Mouse (Mus musculus): ENCODE results near the gene Setd4. TPM values are rescaled to one million over a fixed set of nuclear protein-coding genes. Genes with fewer than 3 reads are reported as not detected.

The Setd4 gene
- polyA plus RNA-seq, 1 experiment from 2014 or later, result 20.8 TPM

DNA sequence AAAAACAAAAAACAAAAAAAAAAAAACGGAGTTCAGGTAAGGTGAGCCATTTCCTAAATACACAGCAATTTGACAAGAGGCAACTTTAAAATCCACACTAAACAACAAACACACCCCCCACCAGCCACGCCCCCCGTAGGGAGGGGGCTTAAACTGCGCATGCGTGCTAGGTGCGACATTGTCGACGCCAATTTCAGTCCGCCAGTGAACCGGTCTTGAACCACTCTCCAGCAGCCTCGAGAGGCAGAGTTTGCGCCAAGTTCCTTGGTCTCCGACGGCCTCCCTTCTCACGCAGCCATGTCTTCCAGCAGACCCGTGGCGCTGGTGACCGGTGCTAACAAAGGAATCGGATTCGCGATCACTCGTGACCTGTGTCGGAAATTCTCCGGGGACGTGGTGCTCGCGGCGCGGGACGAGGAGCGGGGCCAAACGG, 3.8 kb upstream of the Setd4 start:
- no peak for ATAC-seq (ENCODE audit: insufficient number of reproducible peaks, insufficient read depth, low FRiP score, low TSS enrichment)
- under 1% methylated on average over 32 of the region's 32 CpGs for WGBS
- peaks cover 9% of the 10 kb centered on the region for H3K4me1 ChIP-seq
- peak overlapping the region; percentile 82 for H3K27ac ChIP-seq
- peaks cover 17% of the 10 kb centered on the region for H3K36me3 ChIP-seq
- H3K9ac ChIP-seq, result peak overlapping the region; percentile 78
- H3K27me3 ChIP-seq, result no peaks in the 10 kb centered on the region
- H3K9me3 ChIP-seq, result no peaks in the 10 kb centered on the region
- peak overlapping the region; percentile 88 for H3K4me2 ChIP-seq (replicated peaks)
- H3K4me3 ChIP-seq, result peak overlapping the region; percentile 75

DNA sequence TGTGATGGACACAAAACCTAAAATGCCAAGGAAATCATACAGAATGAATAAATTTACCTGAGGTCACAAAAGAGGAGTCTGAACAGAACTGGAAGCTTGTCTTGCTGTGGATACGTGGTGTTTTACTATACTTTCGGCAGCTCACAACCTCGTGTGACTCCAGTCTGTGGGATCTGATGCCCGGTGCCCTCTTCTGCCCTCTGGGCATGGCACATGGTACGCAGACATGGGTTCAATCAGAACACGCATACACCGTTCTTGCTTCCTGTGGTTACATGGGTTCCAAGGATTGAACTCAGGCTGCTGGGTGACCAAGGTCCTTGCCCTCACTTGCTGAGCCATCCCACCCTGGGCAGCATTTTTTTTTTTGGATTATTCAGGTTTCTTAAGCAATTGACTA, 2.3 kb upstream of the Setd4 start:
- no peak overlapping the region for H3K4me3 ChIP-seq
- no peak overlapping the region for H3K9ac ChIP-seq
- no peaks in the 10 kb centered on the region for H3K27me3 ChIP-seq
- H3K4me2 ChIP-seq (replicated peaks), result no peak overlapping the region
- no peak overlapping the region for H3K27ac ChIP-seq
- no peak for ATAC-seq (ENCODE audit: insufficient number of reproducible peaks, insufficient read depth, low FRiP score, low TSS enrichment)
- WGBS, result 86% methylated on average over 7 of the region's 7 CpGs
- H3K9me3 ChIP-seq, result no peaks in the 10 kb centered on the region
- H3K36me3 ChIP-seq, result peaks cover 13% of the 10 kb centered on the region
- peaks cover 9% of the 10 kb centered on the region for H3K4me1 ChIP-seq

DNA sequence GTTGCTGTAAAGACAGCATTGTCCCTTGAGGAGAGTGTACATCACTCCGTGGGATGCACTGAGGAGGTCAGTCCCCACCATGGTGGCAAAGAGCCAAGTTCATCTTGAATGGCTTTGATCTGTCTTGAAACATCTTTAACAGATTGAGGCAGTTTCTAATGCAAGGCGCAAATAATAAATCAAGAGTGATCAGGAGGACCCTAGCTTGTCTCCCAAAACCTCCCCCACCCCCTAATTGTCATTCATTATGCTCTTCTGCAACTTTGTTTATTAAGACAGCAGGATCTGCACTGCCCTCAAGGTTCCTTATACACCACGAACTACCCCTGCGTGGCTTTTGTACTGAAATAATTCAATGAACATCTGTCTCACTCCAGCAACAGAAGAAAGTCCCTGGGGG, 1.7 kb upstream of the Setd4 start, which contains the start of gene Cbr1:
Gene Cbr1, plus strand, starts transcription at position 301 of the 400 bp plus-strand sequence.
- Histone ChIP-seq H3K4me1 (peaks cover 9% of the 10 kb centered on the region), H3K27ac (no peak within 1 kb of the TSS), H3K27me3 (no peaks in the 10 kb centered on the region), H3K9me3 (no peaks in the 10 kb centered on the region), H3K9ac (no peak within 1 kb of the TSS), H3K4me2 (replicated peaks) (peak within 1 kb of the TSS; percentile 81), H3K36me3 (peaks cover 7% of the 10 kb centered on the region; the same call in 1 of the 2 replicates), H3K4me3 (peak within 1 kb of the TSS; percentile 60; the same call in 1 of the 2 replicates)
- 72% methylated on average over 4 of the region's 4 CpGs for WGBS
- ATAC-seq (ENCODE audit: insufficient number of reproducible peaks, insufficient read depth, low FRiP score, low TSS enrichment), result no peak

DNA sequence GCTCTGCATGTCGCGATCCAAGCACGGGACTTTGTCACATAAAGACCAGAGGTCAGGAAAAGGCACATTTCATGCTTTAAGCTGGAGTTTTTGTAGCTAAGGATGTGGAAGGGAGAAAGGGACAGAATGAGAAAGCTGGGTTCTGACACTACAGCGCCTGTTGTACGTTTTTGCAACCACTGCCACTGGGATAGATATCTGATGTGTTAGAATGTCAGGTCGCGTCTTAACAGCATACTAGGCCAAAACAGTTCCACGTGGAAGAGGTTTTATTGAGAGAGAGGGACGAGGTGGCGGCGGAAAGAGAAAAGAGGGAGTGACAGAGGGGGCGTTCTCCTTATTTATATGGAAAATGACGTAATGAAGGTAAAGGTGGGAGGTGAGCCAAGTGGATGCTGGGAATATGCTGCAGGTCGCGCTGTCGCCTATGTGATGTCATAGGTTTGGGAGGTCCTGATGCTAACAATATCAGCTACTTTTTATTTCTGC, 662 bp upstream of the Setd4 start:
- Histone ChIP-seq H3K4me3 (peak overlapping the region; percentile 60), H3K27me3 (no peaks in the 10 kb centered on the region), H3K36me3 (no peaks in the 10 kb centered on the region), H3K27ac (peak overlapping the region; percentile 91), H3K4me2 (replicated peaks) (peak overlapping the region; percentile 81), H3K4me1 (peaks cover 9% of the 10 kb centered on the region), H3K9me3 (no peaks in the 10 kb centered on the region), H3K9ac (peak overlapping the region; percentile 61)
- 3% methylated on average over 16 of the region's 16 CpGs for WGBS
- no peak for ATAC-seq (ENCODE audit: insufficient number of reproducible peaks, insufficient read depth, low FRiP score, low TSS enrichment)

DNA sequence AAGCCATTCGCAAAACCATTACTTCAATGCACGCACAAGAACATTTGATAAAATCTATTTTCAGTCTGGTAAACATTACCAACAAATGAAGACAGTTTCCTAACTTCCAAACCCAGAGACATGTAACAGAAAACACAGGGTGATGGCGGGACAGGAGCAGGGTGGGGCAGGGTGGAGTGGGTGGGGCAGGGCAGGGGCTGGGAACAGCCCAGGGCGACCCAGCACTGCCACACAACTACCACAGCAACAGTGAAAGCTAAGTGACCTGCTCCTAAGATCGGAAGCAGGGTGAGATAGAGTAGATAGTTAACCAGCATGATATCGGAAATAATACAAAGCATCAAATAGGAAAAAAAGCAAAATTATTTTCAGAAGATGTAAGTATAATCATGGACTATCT, 4.4 kb downstream of the Setd4 start:
- H3K27ac ChIP-seq, result no peak overlapping the region
- no peak for ATAC-seq (ENCODE audit: insufficient number of reproducible peaks, insufficient read depth, low FRiP score, low TSS enrichment)
- WGBS, result 90% methylated on average over 6 of the region's 6 CpGs

DNA sequence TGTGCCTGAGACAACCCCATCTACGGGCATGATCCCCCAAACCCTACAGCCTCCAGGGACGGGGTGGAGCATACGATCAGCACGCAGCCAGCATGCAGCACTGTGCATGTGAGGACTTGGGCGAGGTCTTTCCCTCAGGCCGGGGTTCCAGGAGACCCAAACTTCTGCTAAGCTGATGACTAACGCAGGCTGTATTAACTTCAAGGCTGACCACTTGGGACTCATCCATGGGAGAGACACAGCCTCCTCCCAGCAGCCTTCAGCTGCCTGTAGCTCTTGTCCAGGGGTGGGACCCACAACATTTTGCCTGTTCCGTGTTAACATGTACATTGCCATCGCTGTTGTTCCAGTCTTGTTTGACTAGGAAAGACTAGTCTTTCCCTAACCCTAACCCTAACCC, 6.3 kb downstream of the Setd4 start:
- Histone ChIP-seq H3K36me3 (peaks cover 33% of the 10 kb centered on the region), H3K4me3 (no peak overlapping the region), H3K27me3 (no peaks in the 10 kb centered on the region), H3K4me2 (replicated peaks) (no peak overlapping the region), H3K9ac (no peak overlapping the region), H3K9me3 (no peaks in the 10 kb centered on the region), H3K27ac (no peak overlapping the region), H3K4me1 (no peaks in the 10 kb centered on the region)
- ATAC-seq (ENCODE audit: insufficient number of reproducible peaks, insufficient read depth, low FRiP score, low TSS enrichment), result no peak
- 90% methylated on average over 9 of the region's 9 CpGs for WGBS

More for the DNA sequence above, 4.4 kb downstream of the Setd4 start:
- H3K4me3 ChIP-seq, result no peak overlapping the region
- no peak overlapping the region for H3K4me2 ChIP-seq (replicated peaks)
- no peaks in the 10 kb centered on the region for H3K27me3 ChIP-seq
- no peaks in the 10 kb centered on the region for H3K9me3 ChIP-seq
- no peak overlapping the region for H3K9ac ChIP-seq
- no peaks in the 10 kb centered on the region; the same call in 1 of the 2 replicates for H3K4me1 ChIP-seq
- peaks cover 26% of the 10 kb centered on the region; the same call in 1 of the 2 replicates for H3K36me3 ChIP-seq

DNA sequence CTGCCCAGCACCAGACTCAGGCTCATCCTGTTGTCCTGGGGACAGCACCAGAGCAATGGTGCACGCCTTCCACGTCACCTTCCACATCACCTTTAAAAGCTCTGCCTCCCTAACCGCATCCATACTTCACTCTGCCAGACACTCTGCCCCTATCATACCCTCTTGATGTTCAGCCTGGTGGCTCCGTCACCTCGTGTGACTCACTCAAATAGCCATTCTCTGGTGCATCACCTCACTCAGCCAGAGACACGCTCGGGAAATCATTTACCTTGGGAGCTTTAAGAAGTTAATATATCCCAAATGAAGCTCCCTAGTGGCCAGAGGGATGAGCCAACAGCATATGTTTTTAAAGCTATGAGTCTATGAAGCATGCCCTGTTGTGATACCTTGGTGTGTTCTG, 7.1 kb downstream of the Setd4 start:
- ATAC-seq (ENCODE audit: insufficient number of reproducible peaks, insufficient read depth, low FRiP score, low TSS enrichment), result no peak
- H3K9me3 ChIP-seq, result no peaks in the 10 kb centered on the region
- WGBS, result 92% methylated on average over 7 of the region's 7 CpGs
- no peak overlapping the region for H3K4me2 ChIP-seq (replicated peaks)
- no peak overlapping the region for H3K9ac ChIP-seq
- H3K4me1 ChIP-seq, result no peaks in the 10 kb centered on the region
- H3K36me3 ChIP-seq, result peaks cover 34% of the 10 kb centered on the region
- H3K27me3 ChIP-seq, result no peaks in the 10 kb centered on the region
- no peak overlapping the region for H3K27ac ChIP-seq
- no peak overlapping the region for H3K4me3 ChIP-seq

DNA sequence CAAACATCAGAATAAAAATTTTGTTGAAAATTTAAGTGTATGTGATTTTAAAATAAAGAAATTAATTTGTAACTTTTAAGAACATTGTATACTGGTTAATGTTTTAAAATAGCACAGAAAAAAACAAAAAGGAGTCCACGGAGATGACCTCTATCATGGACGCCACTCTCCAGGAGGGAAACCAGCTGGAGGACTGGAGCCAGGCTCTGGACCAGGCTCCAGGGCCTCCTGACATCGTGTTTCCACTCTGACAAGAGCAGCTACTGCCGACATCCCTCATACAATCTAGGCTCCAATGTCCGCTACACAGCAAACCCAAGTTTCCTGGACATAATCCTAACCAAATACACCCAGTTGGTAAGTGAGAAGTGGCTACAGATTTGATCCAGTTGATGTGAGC, 8.1 kb downstream of the Setd4 start:
- no peaks in the 10 kb centered on the region for H3K4me1 ChIP-seq
- H3K9me3 ChIP-seq, result no peaks in the 10 kb centered on the region
- no peak overlapping the region for H3K9ac ChIP-seq
- WGBS, result 89% methylated on average over 5 of the region's 5 CpGs
- no peak overlapping the region for H3K27ac ChIP-seq
- no peak overlapping the region for H3K4me2 ChIP-seq (replicated peaks)
- H3K36me3 ChIP-seq, result peaks cover 35% of the 10 kb centered on the region
- no peaks in the 10 kb centered on the region for H3K27me3 ChIP-seq
- no peak overlapping the region for H3K4me3 ChIP-seq
- ATAC-seq (ENCODE audit: insufficient number of reproducible peaks, insufficient read depth, low FRiP score, low TSS enrichment), result no peak

DNA sequence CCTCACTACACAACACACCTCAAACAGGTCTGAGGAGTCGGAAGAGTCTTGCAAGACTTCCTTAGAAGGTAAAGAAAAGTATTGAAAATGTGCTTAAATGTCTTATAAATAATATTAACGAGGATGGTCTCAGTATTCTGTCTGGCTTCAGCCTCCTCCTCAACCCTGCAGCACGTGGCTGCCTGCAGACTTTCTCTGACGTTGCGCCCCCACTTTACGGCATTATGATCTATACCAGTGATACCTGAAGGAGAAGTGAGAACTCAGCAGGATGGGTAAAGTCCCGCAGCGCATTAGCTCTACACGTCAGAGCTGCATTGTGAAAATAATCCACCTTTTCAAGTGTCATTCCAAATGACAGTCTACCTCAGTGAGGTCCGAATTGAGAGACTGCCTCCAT, 9.4 kb downstream of the Setd4 start:
- Histone ChIP-seq H3K4me2 (replicated peaks) (no peak overlapping the region), H3K36me3 (peaks cover 46% of the 10 kb centered on the region), H3K27ac (no peak overlapping the region), H3K4me3 (no peak overlapping the region), H3K9ac (no peak overlapping the region), H3K4me1 (no peaks in the 10 kb centered on the region), H3K27me3 (no peaks in the 10 kb centered on the region), H3K9me3 (no peaks in the 10 kb centered on the region)
- ATAC-seq (ENCODE audit: insufficient number of reproducible peaks, insufficient read depth, low FRiP score, low TSS enrichment), result no peak
- WGBS, result 92% methylated on average over 10 of the region's 10 CpGs

DNA sequence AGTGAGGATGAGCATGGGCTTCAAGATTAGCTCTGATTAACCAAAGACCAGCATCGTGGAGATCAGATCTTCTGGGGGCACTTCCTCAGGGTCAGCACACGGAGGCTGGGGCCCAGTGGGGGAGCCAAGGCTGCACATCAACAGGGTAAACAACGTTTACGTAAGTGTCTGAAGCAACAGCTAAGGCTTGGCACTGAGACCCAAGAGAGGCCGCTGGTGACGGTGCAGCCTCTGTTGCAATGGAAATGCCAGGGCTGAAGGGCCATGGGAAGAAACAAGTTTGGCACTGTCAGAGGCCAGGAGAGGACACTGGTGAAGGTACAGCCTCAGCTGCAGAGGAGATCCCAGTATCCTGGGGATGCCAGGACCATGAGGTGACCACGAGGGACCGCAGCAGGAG, 10.5 kb downstream of the Setd4 start:
- H3K9ac ChIP-seq, result no peak overlapping the region
- H3K36me3 ChIP-seq, result peaks cover 45% of the 10 kb centered on the region
- no peaks in the 10 kb centered on the region for H3K9me3 ChIP-seq
- no peak for ATAC-seq (ENCODE audit: insufficient number of reproducible peaks, insufficient read depth, low FRiP score, low TSS enrichment)
- H3K27me3 ChIP-seq, result no peaks in the 10 kb centered on the region
- H3K4me1 ChIP-seq, result no peaks in the 10 kb centered on the region
- H3K4me2 ChIP-seq (replicated peaks), result no peak overlapping the region
- WGBS, result 92% methylated on average over 8 of the region's 8 CpGs
- H3K27ac ChIP-seq, result no peak overlapping the region
- no peak overlapping the region for H3K4me3 ChIP-seq

DNA sequence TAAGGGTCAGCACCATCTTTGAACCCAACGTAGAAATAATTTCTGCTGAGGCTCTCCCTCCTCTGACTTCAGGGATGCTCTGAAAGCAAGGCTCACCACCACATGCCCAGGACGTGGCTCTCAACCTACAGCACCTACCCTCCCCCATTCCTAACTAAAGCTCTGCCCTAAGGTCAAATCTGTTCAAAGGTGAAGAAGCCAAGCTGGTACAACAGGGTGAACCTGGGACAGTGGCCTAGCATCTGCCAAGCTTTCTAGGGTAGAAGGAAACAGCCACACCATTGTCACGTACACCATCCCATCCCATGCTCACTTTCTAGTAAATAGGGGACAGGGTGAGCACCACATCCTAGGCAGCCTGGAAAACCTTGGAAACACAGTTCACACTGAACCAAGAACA, 11.2 kb downstream of the Setd4 start:
- H3K4me3 ChIP-seq, result no peak overlapping the region
- H3K4me2 ChIP-seq (replicated peaks), result no peak overlapping the region
- peaks cover 39% of the 10 kb centered on the region for H3K36me3 ChIP-seq
- no peak overlapping the region for H3K9ac ChIP-seq
- 92% methylated on average over 3 of the region's 3 CpGs for WGBS
- H3K9me3 ChIP-seq, result no peaks in the 10 kb centered on the region
- no peak for ATAC-seq (ENCODE audit: insufficient number of reproducible peaks, insufficient read depth, low FRiP score, low TSS enrichment)
- peaks cover 5% of the 10 kb centered on the region; the same call in 1 of the 2 replicates for H3K4me1 ChIP-seq
- H3K27ac ChIP-seq, result no peak overlapping the region
- H3K27me3 ChIP-seq, result no peaks in the 10 kb centered on the region

DNA sequence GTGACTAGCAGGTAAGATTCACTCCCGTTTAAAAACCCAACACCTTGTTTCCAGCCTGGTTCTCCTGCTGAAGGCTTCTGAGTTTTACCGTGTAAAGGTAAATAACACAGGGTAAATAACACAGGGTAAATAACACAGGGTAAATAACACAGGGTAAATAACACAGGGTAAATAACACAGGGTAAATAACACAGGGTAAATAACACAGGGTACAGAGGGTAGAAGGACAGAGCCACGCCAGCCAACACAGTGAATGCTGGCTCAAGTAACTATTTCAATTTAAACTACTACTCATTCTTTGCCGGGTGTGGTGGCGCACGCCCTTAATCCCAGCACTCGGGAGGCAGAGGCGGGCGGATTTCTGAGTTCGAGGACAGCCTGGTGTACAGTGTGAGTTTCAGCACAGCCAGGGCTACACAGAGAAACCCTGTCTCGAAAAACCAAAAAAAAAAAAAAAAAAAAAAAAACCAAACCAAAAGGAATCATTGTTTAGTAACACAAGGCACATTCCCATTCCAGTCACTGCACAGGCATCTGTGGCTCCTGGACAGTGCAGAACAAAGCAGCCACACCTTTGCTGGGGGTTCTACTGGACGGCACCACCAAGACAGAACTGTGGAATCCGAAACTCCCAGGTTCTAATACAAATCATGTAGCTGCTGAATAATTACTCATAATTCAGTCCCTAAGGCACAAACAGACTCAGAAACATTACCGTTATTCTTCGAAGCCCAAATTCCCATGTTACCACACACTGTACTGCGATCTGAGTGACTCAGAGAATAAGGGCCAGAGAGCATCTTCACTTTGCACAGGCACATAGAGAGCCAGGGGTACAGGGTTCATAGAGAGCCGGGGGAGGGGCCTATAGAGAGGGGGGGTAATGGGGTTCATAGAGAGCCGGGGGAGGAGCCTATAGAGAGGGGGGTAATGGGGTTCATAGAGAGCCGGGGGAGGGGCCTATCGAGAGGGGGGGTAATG, 12.1 kb downstream of the Setd4 start:
- Histone ChIP-seq H3K9me3 (no peaks in the 10 kb centered on the region), H3K27ac (no peak overlapping the region), H3K9ac (no peak overlapping the region), H3K27me3 (no peaks in the 10 kb centered on the region), H3K36me3 (peaks cover 32% of the 10 kb centered on the region), H3K4me2 (replicated peaks) (no peak overlapping the region), H3K4me1 (peaks cover 7% of the 10 kb centered on the region; the same call in 1 of the 2 replicates), H3K4me3 (no peak overlapping the region)
- no peak for ATAC-seq (ENCODE audit: insufficient number of reproducible peaks, insufficient read depth, low FRiP score, low TSS enrichment)
- WGBS, result 90% methylated on average over 19 of the region's 20 CpGs

Measured in embryonic facial prominence, embryonic 12.5 days (tissue).